Mouse (Mus musculus): ENCODE measurements at regions not wholly inside any gene's neighbourhood (a gene's known extent, or its start where the extent isn't known, plus 50 kb on each side); places are given as distances from the start of the nearest gene placed in this dataset.

DNA sequence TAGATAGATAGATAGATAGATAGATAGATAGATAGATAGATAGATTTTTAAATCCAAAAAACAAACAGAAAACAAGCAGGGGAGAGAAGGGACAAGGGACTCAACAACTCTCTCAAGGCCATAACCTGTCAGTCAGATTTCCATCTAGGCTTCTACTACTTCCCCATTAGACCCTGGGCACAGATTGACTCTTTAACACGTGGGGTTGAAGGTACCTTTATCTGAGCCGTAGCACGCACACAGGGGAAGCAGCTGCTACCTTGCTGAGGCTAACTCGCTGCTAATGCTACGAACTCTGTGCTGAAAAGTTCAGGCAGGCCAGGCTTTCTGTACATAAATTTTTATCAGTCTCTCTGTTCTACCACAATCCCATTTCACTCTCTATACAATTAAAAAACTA is 191.4 kb upstream of the Tank start:
- TF ChIP-seq POLR2A (IDR thresholded peaks at IDR 0.05; ENCODE audit: insufficient read depth, low read length) (no peak), CTCF (IDR thresholded peaks at IDR 0.05; ENCODE audit: low read depth, low read length) (no peak), EP300 (IDR thresholded peaks at IDR 0.05; ENCODE audit: insufficient read depth, low read depth, low read length) (no peak)

Measured in ES-Bruce4 (cell line).